Mouse (Mus musculus): ENCODE data around the gene Pcp2.
A peak's percentile ranks its signal among the peaks of the same experiment; 100 is the strongest.

GRCm38 (mm10) chr8:3631478-3631875 is 6.1 kb upstream of the Pcp2 start:
- TF ChIP-seq CHD2 (IDR thresholded peaks at IDR 0.05; ENCODE audit: low read length) (peak; percentile 80; the same call in 1 of the 2 replicates), USF1 (IDR thresholded peaks at IDR 0.05; ENCODE audit: low read depth, low read length) (no peak), MAZ (IDR thresholded peaks at IDR 0.05; ENCODE audit: low read depth, low read length) (no peak), CTCF (conservative IDR thresholded peaks at IDR 0.05 in 1 of 2, IDR thresholded peaks at IDR 0.05 in 1 of 2; ENCODE audit: low read depth in 2 of 2, low read length in 2 of 2) (no peak), EP300 (IDR thresholded peaks at IDR 0.05; ENCODE audit: low read length) (no peak), ZNF384 (IDR thresholded peaks at IDR 0.05; ENCODE audit: low read depth, low read length) (no peak)

All from CH12.LX (cell line).